Mouse (Mus musculus): ENCODE data around the gene Gtf2h1. TPM values are rescaled to one million over a fixed set of nuclear protein-coding genes. Genes with fewer than 3 reads are reported as not detected.

Gtf2h1 gene
- polyA plus RNA-seq, 1 experiment, result 37.0 TPM

DNA sequence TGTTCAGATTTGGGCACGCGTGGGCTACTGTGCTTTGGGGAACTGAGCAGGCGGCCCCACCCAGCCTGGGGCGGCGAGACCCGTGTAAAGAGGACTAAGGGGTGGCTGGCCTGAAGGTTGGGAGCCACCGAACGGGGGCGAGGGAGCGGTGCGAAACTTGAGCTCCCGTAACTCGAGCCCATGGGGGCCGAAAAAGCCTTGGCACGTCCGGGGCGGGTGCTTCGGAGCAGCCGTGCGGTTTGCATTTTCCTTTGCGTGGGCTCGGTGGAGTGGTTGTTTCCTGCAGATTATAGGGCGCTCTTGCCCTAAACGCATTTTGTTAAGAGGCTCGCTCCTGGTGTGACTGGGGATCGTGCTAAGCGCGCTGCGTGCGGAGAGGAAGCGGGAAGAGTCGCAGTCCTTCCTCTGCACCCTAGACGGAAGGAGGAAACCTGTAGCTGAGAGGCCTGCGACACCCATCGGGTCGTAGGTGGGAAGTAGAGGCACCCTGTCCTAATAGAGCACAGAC is 50.1 kb downstream of the Gtf2h1 start:
- TF ChIP-seq CTCF (IDR thresholded peaks at IDR 0.05; ENCODE audit: low read depth, low read length) (no peak), POLR2A (IDR thresholded peaks at IDR 0.05; ENCODE audit: borderline replicate concordance, low read depth, low read length) (no peak)
- Histone ChIP-seq H3K27ac (ENCODE audit: insufficient read depth, low read depth, low read length) (peak overlapping the region; percentile 74), H3K4me3 (ENCODE audit: insufficient read depth, low read length) (peak overlapping the region; percentile 82), H3K4me1 (ENCODE audit: control insufficient read depth, insufficient read depth, low read length) (peaks cover 11% of the 10 kb centered on the region)

- peak overlapping the region; percentile 82 for H3K4me3 ChIP-seq (ENCODE audit: insufficient read depth, low read length)
- TF ChIP-seq CTCF (IDR thresholded peaks at IDR 0.05; ENCODE audit: low read depth, low read length) (no peak), POLR2A (IDR thresholded peaks at IDR 0.05; ENCODE audit: borderline replicate concordance, low read depth, low read length) (no peak)
- peak overlapping the region; percentile 74 for H3K27ac ChIP-seq (ENCODE audit: insufficient read depth, low read depth, low read length)
- peaks cover 11% of the 10 kb centered on the region for H3K4me1 ChIP-seq (ENCODE audit: control insufficient read depth, insufficient read depth, low read length)
Observed at GRCm38 (mm10) chr7:46846486-46847244, 50.8 kb downstream of the Gtf2h1 start.

GRCm38 (mm10) chr7:46849287-46849686 is 53.4 kb downstream of the Gtf2h1 start:
- no peak overlapping the region for H3K4me3 ChIP-seq (ENCODE audit: insufficient read depth, low read length)
- no peak for TF ChIP-seq CTCF (IDR thresholded peaks at IDR 0.05; ENCODE audit: low read depth, low read length)
- TF ChIP-seq POLR2A (IDR thresholded peaks at IDR 0.05; ENCODE audit: borderline replicate concordance, low read depth, low read length), result no peak
- peaks cover 7% of the 10 kb centered on the region for H3K4me1 ChIP-seq (ENCODE audit: control insufficient read depth, insufficient read depth, low read length)

GRCm38 (mm10) chr7:46851026-46851425 is 55.1 kb downstream of the Gtf2h1 start:
- H3K4me3 ChIP-seq (ENCODE audit: insufficient read depth, low read length), result no peak overlapping the region
- H3K4me1 ChIP-seq (ENCODE audit: control insufficient read depth, insufficient read depth, low read length), result peaks cover 2% of the 10 kb centered on the region
- H3K27ac ChIP-seq (ENCODE audit: insufficient read depth, low read depth, low read length), result no peak overlapping the region
- TF ChIP-seq POLR2A (IDR thresholded peaks at IDR 0.05; ENCODE audit: borderline replicate concordance, low read depth, low read length), result no peak
- peak; percentile 41; the same call in 1 of the 2 replicates for TF ChIP-seq CTCF (IDR thresholded peaks at IDR 0.05; ENCODE audit: low read depth, low read length)

More at GRCm38 (mm10) chr7:46849287-46849686, 53.4 kb downstream of the Gtf2h1 start:
- no peak overlapping the region for H3K27ac ChIP-seq (ENCODE audit: insufficient read depth, low read depth, low read length)

- no peak for TF ChIP-seq POLR2A (IDR thresholded peaks at IDR 0.05; ENCODE audit: borderline replicate concordance, low read depth, low read length)
- TF ChIP-seq CTCF (IDR thresholded peaks at IDR 0.05; ENCODE audit: low read depth, low read length), result no peak
- no peak overlapping the region for H3K4me3 ChIP-seq (ENCODE audit: insufficient read depth, low read length)
- peaks cover 5% of the 10 kb centered on the region for H3K4me1 ChIP-seq (ENCODE audit: control insufficient read depth, insufficient read depth, low read length)
- no peak overlapping the region for H3K27ac ChIP-seq (ENCODE audit: insufficient read depth, low read depth, low read length)
Observed at GRCm38 (mm10) chr7:46852666-46853065, 56.8 kb downstream of the Gtf2h1 start.

DNA sequence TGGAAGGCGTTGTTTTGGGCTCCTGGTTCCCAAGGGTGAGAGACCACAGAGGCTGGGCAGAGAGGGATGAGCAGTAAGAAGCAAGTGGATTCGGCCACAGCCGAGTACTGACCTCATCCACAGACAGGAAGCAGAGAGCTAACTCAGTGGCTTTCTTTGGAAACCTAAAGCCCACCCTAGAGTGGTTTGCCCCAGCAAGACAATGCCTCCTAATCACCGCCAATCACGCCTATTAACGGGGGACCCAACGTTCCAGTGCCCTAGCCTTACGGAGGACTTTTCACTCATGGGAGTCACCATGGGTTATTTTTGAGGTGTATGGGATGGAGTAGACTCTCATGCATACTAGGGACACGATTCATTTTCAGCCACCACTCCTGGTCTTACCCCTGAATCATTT is 57.5 kb downstream of the Gtf2h1 start:
- H3K4me1 ChIP-seq (ENCODE audit: control insufficient read depth, insufficient read depth, low read length), result peaks cover 5% of the 10 kb centered on the region; the same call in 1 of the 2 replicates
- TF ChIP-seq CTCF (IDR thresholded peaks at IDR 0.05; ENCODE audit: low read depth, low read length), result no peak
- no peak for TF ChIP-seq POLR2A (IDR thresholded peaks at IDR 0.05; ENCODE audit: borderline replicate concordance, low read depth, low read length)
- no peak overlapping the region for H3K27ac ChIP-seq (ENCODE audit: insufficient read depth, low read depth, low read length)
- no peak overlapping the region for H3K4me3 ChIP-seq (ENCODE audit: insufficient read depth, low read length)

GRCm38 (mm10) chr7:46855866-46856560 is 60.1 kb downstream of the Gtf2h1 start:
- Histone ChIP-seq H3K4me3 (ENCODE audit: insufficient read depth, low read length) (no peak overlapping the region), H3K4me1 (ENCODE audit: control insufficient read depth, insufficient read depth, low read length) (peaks cover 5% of the 10 kb centered on the region; the same call in 1 of the 2 replicates), H3K27ac (ENCODE audit: insufficient read depth, low read depth, low read length) (no peak overlapping the region)
- TF ChIP-seq CTCF (IDR thresholded peaks at IDR 0.05; ENCODE audit: low read depth, low read length), result no peak
- TF ChIP-seq POLR2A (IDR thresholded peaks at IDR 0.05; ENCODE audit: borderline replicate concordance, low read depth, low read length), result no peak

DNA sequence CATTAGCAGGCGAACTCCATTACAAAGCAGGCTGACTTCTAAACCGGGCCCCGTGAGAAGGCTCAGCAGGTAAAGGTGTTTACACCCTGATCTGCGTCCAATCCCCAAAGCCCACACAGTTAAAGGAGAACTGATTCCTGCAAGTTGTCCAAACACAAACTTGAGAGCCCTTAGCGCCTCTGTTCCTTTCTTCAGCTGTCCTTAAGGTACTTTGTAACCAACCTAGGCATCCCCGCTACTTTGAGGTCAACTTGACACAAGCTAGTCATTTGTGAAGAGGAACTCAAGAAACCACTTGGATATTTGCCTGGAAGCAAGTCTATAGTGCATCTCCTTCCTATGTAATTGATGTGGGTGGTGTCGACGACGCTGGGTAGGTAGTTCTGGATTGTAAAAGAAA is 61.5 kb downstream of the Gtf2h1 start:
- Histone ChIP-seq H3K27ac (ENCODE audit: insufficient read depth, low read depth, low read length) (no peak overlapping the region), H3K4me3 (ENCODE audit: insufficient read depth, low read length) (no peak overlapping the region), H3K4me1 (ENCODE audit: control insufficient read depth, insufficient read depth, low read length) (peaks cover 3% of the 10 kb centered on the region; the same call in 1 of the 2 replicates)
- TF ChIP-seq POLR2A (IDR thresholded peaks at IDR 0.05; ENCODE audit: borderline replicate concordance, low read depth, low read length) (no peak), CTCF (IDR thresholded peaks at IDR 0.05; ENCODE audit: low read depth, low read length) (no peak)

GRCm38 (mm10) chr7:46859031-46859430 is 63.1 kb downstream of the Gtf2h1 start:
- no peak for TF ChIP-seq CTCF (IDR thresholded peaks at IDR 0.05; ENCODE audit: low read depth, low read length)
- no peak for TF ChIP-seq POLR2A (IDR thresholded peaks at IDR 0.05; ENCODE audit: borderline replicate concordance, low read depth, low read length)
- H3K4me1 ChIP-seq (ENCODE audit: control insufficient read depth, insufficient read depth, low read length), result peaks cover 3% of the 10 kb centered on the region; the same call in 1 of the 2 replicates

DNA sequence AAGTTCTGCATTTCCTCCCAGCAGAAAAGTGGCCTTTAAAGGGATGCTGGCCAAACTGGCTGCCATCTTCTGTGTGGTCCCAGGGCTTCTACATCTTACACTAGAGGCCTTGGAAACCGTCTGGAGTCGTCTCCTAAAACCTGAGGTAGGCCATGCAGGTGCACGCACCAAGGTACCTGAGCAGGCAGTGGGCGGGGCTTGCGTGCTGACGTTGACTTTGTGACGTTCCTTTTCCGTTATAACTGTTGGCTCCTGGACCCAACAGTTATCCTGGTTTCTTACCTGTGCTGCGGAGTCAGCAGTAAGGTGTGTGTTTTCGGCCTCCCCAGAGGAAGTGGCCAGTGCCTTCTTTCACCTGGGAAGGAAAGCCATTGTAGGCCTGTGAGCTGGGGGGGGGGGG is 65.1 kb downstream of the Gtf2h1 start, which contains the start of gene Ldhc:
Gene Ldhc (plus strand): TSS at position 208 of the 400 bp plus-strand sequence.
- no peak for TF ChIP-seq POLR2A (IDR thresholded peaks at IDR 0.05; ENCODE audit: borderline replicate concordance, low read depth, low read length)
- TF ChIP-seq CTCF (IDR thresholded peaks at IDR 0.05; ENCODE audit: low read depth, low read length), result no peak
- H3K27ac ChIP-seq (ENCODE audit: insufficient read depth, low read depth, low read length), result no peak within 1 kb of the TSS

More at GRCm38 (mm10) chr7:46859031-46859430, 63.1 kb downstream of the Gtf2h1 start:
- no peak overlapping the region for H3K4me3 ChIP-seq (ENCODE audit: insufficient read depth, low read length)
- H3K27ac ChIP-seq (ENCODE audit: insufficient read depth, low read depth, low read length), result no peak overlapping the region

More for the DNA sequence above, 65.1 kb downstream of the Gtf2h1 start, which contains the start of gene Ldhc:
- H3K4me3 ChIP-seq (ENCODE audit: insufficient read depth, low read length), result no peak within 1 kb of the TSS
- H3K4me1 ChIP-seq (ENCODE audit: control insufficient read depth, insufficient read depth, low read length), result peaks cover 3% of the 10 kb centered on the region; the same call in 1 of the 2 replicates

Measured in bone marrow macrophage, adult 2 months (primary cell).